Mouse (Mus musculus) frontal cortex, adult 2 months (tissue): ENCODE results near the gene Lmod2. TPM values are rescaled to one million over a fixed set of nuclear protein-coding genes. Genes with fewer than 3 reads are reported as not detected.

Experiments
- DNase-seq, 2 experiments: peaks; one replicate each; pipeline ENCODE4 v3.0.0; 2022; ENCODE audit warnings: low spot score in 1 of 2; ENCODE audit errors: extremely low spot score in 1 of 2
- polyA plus RNA-seq: library from polyadenylated mRNA; depleted of rRNA; stranded (reverse); fragments of >200 nt; gene quantifications from 2 replicates; pipeline ENCODE4 v1.2.3, GENCODE M21; 2012; rRNA removed

The Lmod2 gene
- not detected in 2 replicates for polyA plus RNA-seq

- DNase-seq: no peak
These were observed at the start of gene Lmod2 for GRCm38 (mm10) chr6:24597500-24597899. Lmod2 (plus strand) TSS chr6:24597762.

GRCm38 (mm10) chr6:24549801-24550200, 47.8 kb upstream of the Lmod2 start:
- DNase-seq: peak in 1 of 2 experiments; percentile 67

GRCm38 (mm10) chr6:24552046-24552445, 45.5 kb upstream of the Lmod2 start:
- DNase-seq: no peak

GRCm38 (mm10) chr6:24554427-24555086, 43.0 kb upstream of the Lmod2 start:
- no peak for DNase-seq

GRCm38 (mm10) chr6:24555488-24555887, 42.1 kb upstream of the Lmod2 start:
- DNase-seq: no peak

GRCm38 (mm10) chr6:24564081-24564480, 33.5 kb upstream of the Lmod2 start:
- peak in 1 of 2 experiments; percentile 35 for DNase-seq

- no peak for DNase-seq
These were observed 32.7 kb upstream of the Lmod2 start for GRCm38 (mm10) chr6:24564886-24565285.

GRCm38 (mm10) chr6:24568963-24569362, 28.6 kb upstream of the Lmod2 start:
- DNase-seq: no peak

- no peak for DNase-seq
These were observed 27.9 kb upstream of the Lmod2 start for GRCm38 (mm10) chr6:24569711-24570110.

GRCm38 (mm10) chr6:24570278-24570677, 27.3 kb upstream of the Lmod2 start:
- DNase-seq: no peak

GRCm38 (mm10) chr6:24571126-24571525, 26.4 kb upstream of the Lmod2 start:
- DNase-seq: no peak

- DNase-seq: no peak
These were observed 25.1 kb upstream of the Lmod2 start for GRCm38 (mm10) chr6:24572431-24572830.

- DNase-seq: no peak
These were observed 24.2 kb upstream of the Lmod2 start for GRCm38 (mm10) chr6:24573319-24573718.

- DNase-seq: no peak
These were observed 14.1 kb upstream of the Lmod2 start for GRCm38 (mm10) chr6:24583456-24583855.

GRCm38 (mm10) chr6:24585431-24586310, 11.9 kb upstream of the Lmod2 start:
- no peak for DNase-seq

- DNase-seq: no peak
These were observed 10.7 kb upstream of the Lmod2 start for GRCm38 (mm10) chr6:24586885-24587284.

GRCm38 (mm10) chr6:24590282-24590681, 7.3 kb upstream of the Lmod2 start:
- no peak for DNase-seq

GRCm38 (mm10) chr6:24591525-24592218, 5.9 kb upstream of the Lmod2 start:
- DNase-seq: no peak

- no peak for DNase-seq
These were observed 1.6 kb downstream of the Lmod2 start for GRCm38 (mm10) chr6:24599179-24599578.

- no peak for DNase-seq
These were observed 2.1 kb downstream of the Lmod2 start for GRCm38 (mm10) chr6:24599639-24600038.

GRCm38 (mm10) chr6:24600134-24600533, 2.6 kb downstream of the Lmod2 start:
- no peak for DNase-seq
